In the genomic region with DNA sequence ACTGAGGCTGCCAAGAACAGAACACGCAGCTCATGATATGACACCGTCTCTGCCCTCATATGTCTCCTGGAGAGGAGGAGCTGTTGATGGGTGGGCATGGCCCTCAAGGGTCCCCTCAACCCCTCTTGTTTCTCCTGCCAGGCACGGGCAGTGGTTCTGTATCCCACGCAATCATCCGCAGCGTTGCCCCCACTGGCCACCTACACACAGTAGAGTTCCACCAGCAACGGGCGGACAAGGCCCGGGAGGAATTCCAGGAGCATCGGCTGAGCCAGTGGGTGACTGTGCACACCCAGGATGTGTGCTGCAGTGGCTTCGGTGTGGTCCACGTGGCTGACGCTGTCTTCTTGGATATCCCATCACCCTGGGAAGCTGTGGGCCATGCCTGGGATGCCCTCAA, we compare ENCODE assay signal across 22 mouse cellular contexts. TPM values are rescaled to one million over a fixed set of nuclear protein-coding genes. Genes with fewer than 3 reads are reported as not detected.
A peak's percentile ranks its signal among the peaks of the same experiment; 100 is the strongest.
DNase-seq lines count a peak whose midpoint lies in the region; ATAC-seq and TF ChIP-seq lines count a peak whose summit lies in the region.
"Had no signal": no experiment of that assay in that cellular context is flagged by ENCODE, and none has a peak within 500 bp of the region (broad histone marks: within the 10 kb centered on the region; RNA-seq: fewer than 3 reads in every experiment).

No protein-coding gene starts in this region.

- H3K4me2 ChIP-seq in stomach, embryonic 14.5 days (replicated peaks; ENCODE audit: low read depth, low read length), result no peak overlapping the region
- H3K4me2 ChIP-seq: embryonic facial prominence, embryonic 15.5 days; heart, embryonic 13.5 days; liver, embryonic 11.5 days had no signal

- H3K27me3 ChIP-seq in cerebellum, adult 2 months (ENCODE audit: control insufficient read depth, insufficient read depth, low read length), result no peaks in the 10 kb centered on the region
- H3K27me3 ChIP-seq in G1E (ENCODE audit: insufficient read depth, low read length), result no peaks in the 10 kb centered on the region
- no peaks in the 10 kb centered on the region for H3K27me3 ChIP-seq in stomach, embryonic 14.5 days (ENCODE audit: control insufficient read depth, insufficient read depth, low read length)
- H3K27me3 ChIP-seq: CH12.LX; embryonic facial prominence, embryonic 15.5 days; heart, embryonic 13.5 days had no signal

- no peak overlapping the region for H3K27ac ChIP-seq in cerebellum, adult 2 months (ENCODE audit: insufficient read depth, low read length)
- H3K27ac ChIP-seq in left cerebral cortex, adult 2 months, result peak overlapping the region; percentile 73
- H3K27ac ChIP-seq in stomach, embryonic 14.5 days (ENCODE audit: low read length), result peak overlapping the region; percentile 86; the same call in 1 of the 2 replicates
- H3K27ac ChIP-seq: embryonic facial prominence, embryonic 15.5 days; forebrain, embryonic 10.5 days; limb, embryonic 10.5 days had no signal

- intact Hi-C loops in left cerebral cortex, adult 2 months (cut with DNase I), result no loop called here

- H3K4me3 ChIP-seq in cerebellum, adult 2 months (replicated peaks; ENCODE audit: insufficient read depth, low read depth, low read length), result no peak overlapping the region
- H3K4me3 ChIP-seq in left cerebral cortex, adult 2 months, result no peak overlapping the region
- peak overlapping the region; percentile 28; the same call in 1 of the 2 replicates for H3K4me3 ChIP-seq in G1E (ENCODE audit: low read depth, low read length)
- H3K4me3 ChIP-seq in stomach, embryonic 14.5 days (ENCODE audit: low read depth, low read length), result no peak overlapping the region
- H3K4me3 ChIP-seq: embryonic facial prominence, embryonic 15.5 days; forebrain, embryonic 10.5 days; heart, embryonic 13.5 days; limb, embryonic 10.5 days had no signal

- 39% methylated on average over 13 of the region's 13 CpGs for WGBS in cerebellum, adult 2 months
- 93% methylated on average over 13 of the region's 13 CpGs for WGBS in stomach, embryonic 14.5 days

- no peaks in the 10 kb centered on the region for H3K9me3 ChIP-seq in G1E (replicated peaks)
- H3K9me3 ChIP-seq in stomach, embryonic 14.5 days (ENCODE audit: control insufficient read depth, low read depth, low read length), result no peaks in the 10 kb centered on the region
- H3K9me3 ChIP-seq: embryonic facial prominence, embryonic 15.5 days; forebrain, embryonic 10.5 days; heart, embryonic 13.5 days; limb, embryonic 10.5 days had no signal

- H3K4me1 ChIP-seq in cerebellum, adult 2 months (ENCODE audit: control insufficient read depth, insufficient read depth, low read length), result peaks cover 9% of the 10 kb centered on the region
- peaks cover 60% of the 10 kb centered on the region for H3K4me1 ChIP-seq in G1E (ENCODE audit: insufficient read depth, low read depth, low read length)
- H3K4me1 ChIP-seq in stomach, embryonic 14.5 days (ENCODE audit: control insufficient read depth, insufficient read depth, low read length), result 0 out of 2 replicates have a peak, but pooled peaks cover 9% of the 10 kb centered on the region

- TF ChIP-seq CTCF in cerebellum, adult 2 months (IDR thresholded peaks at IDR 0.05; ENCODE audit: borderline replicate concordance, insufficient read depth, low read depth, low read length), result no peak
- no peak for TF ChIP-seq CTCF in left cerebral cortex, adult 2 months (IDR thresholded peaks at IDR 0.05)
- no peak for TF ChIP-seq CTCF in G1E (IDR thresholded peaks at IDR 0.05; ENCODE audit: low read depth, low read length)

- no peak for ATAC-seq in G1E (ENCODE audit: extremely low read depth, insufficient number of reproducible peaks, low FRiP score, poor library complexity, severe bottlenecking)
- no peak for ATAC-seq in stomach, embryonic 14.5 days (ENCODE audit: insufficient number of reproducible peaks, insufficient read depth, low FRiP score, low read depth)
- ATAC-seq: activated CD4-positive, CD25-positive, alpha-beta regulatory T cell, adult 4 months; hindbrain, postnatal 0 days; lung, postnatal 0 days had no signal

- peak; percentile 32 for DNase-seq in cerebellum, adult 11-12 months
- no peak for DNase-seq in cerebellum, adult 2 months
- no peak for DNase-seq in left cerebral cortex, adult 2 months (ENCODE audit: extremely low spot score in 1 of 2, low spot score in 2 of 2)
- DNase-seq in left cerebral cortex, adult 11 months (ENCODE audit: low spot score), result no peak
- no peak for DNase-seq in G1E (ENCODE audit: low spot score)
- no peak for DNase-seq in adrenal gland, postnatal 4 days (ENCODE audit: low spot score in 2 of 2)
- no peak for DNase-seq in kidney, postnatal 25 days
- DNase-seq: adrenal gland, postnatal 14 days; cerebellum, adult 8-10 months; embryo, embryonic 11 days; kidney, adult 9 months; right cerebral cortex, postnatal 25 days had no signal

- H3K36me3 ChIP-seq in G1E (replicated peaks), result peaks cover 69% of the 10 kb centered on the region
- peaks cover 5% of the 10 kb centered on the region for H3K36me3 ChIP-seq in stomach, embryonic 14.5 days (ENCODE audit: control insufficient read depth, insufficient read depth, low read length)

- TF ChIP-seq POLR2A in cerebellum, adult 2 months (IDR thresholded peaks at IDR 0.05; ENCODE audit: borderline replicate concordance, insufficient read depth, low read length), result no peak

- no peak overlapping the region for H3K9ac ChIP-seq in stomach, embryonic 14.5 days (replicated peaks; ENCODE audit: low read depth, low read length)
- H3K9ac ChIP-seq: embryonic facial prominence, embryonic 15.5 days had no signal

RNA-seq across cellular contexts. Expression of a gene that starts 2.8 kb away (rescaled TPM):
- 14.2 and 14.4 TPM in 2 replicates for polyA plus RNA-seq in cerebellum, adult 2 months (2012; rRNA removed)
- 10 to 100 TPM; 18.9 to 20.2 TPM for total RNA-seq in left cerebral cortex, adult 2 months (2021)
- 11.1 and 13.3 TPM in 2 replicates for total RNA-seq in G1E (2014; fragmentation: Nextera tagmentation)
- 9.3 and 10.0 TPM in 2 replicates for total RNA-seq in G1E (2017)
- polyA plus RNA-seq in G1E (2012), result 32.5 and 39.8 TPM in 2 replicates
- 7.8 and 9.2 TPM in 2 replicates for polyA plus RNA-seq in stomach, embryonic 14.5 days (2014; fragmentation: Nextera tagmentation; extraction: Ambion mirVana)
- total RNA-seq in adrenal gland, postnatal 4 days (2021), result 10 to 100 TPM; 11.7 to 13.8 TPM

RNA-seq across cellular contexts. Expression of a gene that starts 8.5 kb away (rescaled TPM):
- polyA plus RNA-seq in cerebellum, adult 2 months (2012; rRNA removed), result 5,042 and 5,433 TPM in 2 replicates
- total RNA-seq in left cerebral cortex, adult 2 months (2021), result 1,000 to 10,000 TPM; 1,837 to 1,872 TPM
- total RNA-seq in G1E (2014; fragmentation: Nextera tagmentation), result 0.83 TPM in 1 of 2 replicates, not detected in the other
- total RNA-seq in G1E (2017), result 0.11 TPM in 1 of 2 replicates, not detected in the other
- not detected in 2 replicates for polyA plus RNA-seq in G1E (2012)
- 548 and 555 TPM in 2 replicates for polyA plus RNA-seq in stomach, embryonic 14.5 days (2014; fragmentation: Nextera tagmentation; extraction: Ambion mirVana)
- total RNA-seq in adrenal gland, postnatal 4 days (2021), result 10 to 100 TPM; 39.6 to 40.9 TPM

RNA-seq across cellular contexts. Expression of a gene that starts 32.4 kb away (rescaled TPM):
- 52.7 and 54.4 TPM in 2 replicates for polyA plus RNA-seq in cerebellum, adult 2 months (2012; rRNA removed)
- total RNA-seq in left cerebral cortex, adult 2 months (2021), result 10 to 100 TPM; 60.9 to 61.8 TPM
- 32.4 and 37.4 TPM in 2 replicates for total RNA-seq in G1E (2014; fragmentation: Nextera tagmentation)
- 48.5 and 52.8 TPM in 2 replicates for total RNA-seq in G1E (2017)
- 18.2 and 20.3 TPM in 2 replicates for polyA plus RNA-seq in G1E (2012)
- 49.8 and 58.0 TPM in 2 replicates for polyA plus RNA-seq in stomach, embryonic 14.5 days (2014; fragmentation: Nextera tagmentation; extraction: Ambion mirVana)
- 10 to 100 TPM; 35.8 to 37.0 TPM for total RNA-seq in adrenal gland, postnatal 4 days (2021)

RNA-seq across cellular contexts. Expression of a gene that starts 32.4 kb away (rescaled TPM):
- 46.8 and 49.8 TPM in 2 replicates for polyA plus RNA-seq in cerebellum, adult 2 months (2012; rRNA removed)
- total RNA-seq in left cerebral cortex, adult 2 months (2021), result 10 to 100 TPM; 36.2 to 38.8 TPM
- 109 and 121 TPM in 2 replicates for total RNA-seq in G1E (2014; fragmentation: Nextera tagmentation)
- 68.7 and 71.4 TPM in 2 replicates for total RNA-seq in G1E (2017)
- polyA plus RNA-seq in G1E (2012), result 315 and 317 TPM in 2 replicates
- 56.1 and 60.8 TPM in 2 replicates for polyA plus RNA-seq in stomach, embryonic 14.5 days (2014; fragmentation: Nextera tagmentation; extraction: Ambion mirVana)
- 10 to 100 TPM; 65.4 to 70.1 TPM for total RNA-seq in adrenal gland, postnatal 4 days (2021)

Comparison
In these comparisons a context has a peak if more than half of its experiments do, and no peak if none do; other contexts are left out.
1. RNA of a gene that starts 8.5 kb away (total RNA-seq): 1,837 to 1,872 TPM in left cerebral cortex, adult 2 months; 39.6 to 40.9 TPM in adrenal gland, postnatal 4 days and 0.11 to 0.83 TPM in G1E; every median in the first group is over 10 times any median in the second.